Mouse (Mus musculus): ENCODE data around the gene Tgm2.

GRCm38 (mm10) chr2:158116653-158117052, 29.6 kb downstream of the Tgm2 start:
- TF ChIP-seq FLI1 (IDR thresholded peaks at IDR 0.05; ENCODE audit: low read length) (no peak), GATA1 (IDR thresholded peaks at IDR 0.05; ENCODE audit: borderline replicate concordance, low read length) (no peak)

All from megakaryocyte, embryonic 14.5 days (primary cell).